Mouse (Mus musculus): ENCODE results near the gene F11r. TPM values are rescaled to one million over a fixed set of nuclear protein-coding genes. Genes with fewer than 3 reads are reported as not detected.

F11r gene
- total and polyA plus RNA-seq, 3 experiments, result 0.74 to 1.6 (median 1.3) TPM

- peaks cover 8 to 43% of the 10 kb centered on the region in 2 experiments; a peak in 3 of 4 replicates for H3K4me1 ChIP-seq (ENCODE audit: control insufficient read depth in 1 of 2, insufficient read depth in 2 of 2)
- no peaks in the 10 kb centered on the region for H3K36me3 ChIP-seq (replicated peaks in 1 of 2; ENCODE audit: control insufficient read depth in 1 of 2, insufficient read depth in 1 of 2, low read length in 1 of 2)
- no peaks in the 10 kb centered on the region for H3K79me2 ChIP-seq (replicated peaks; ENCODE audit: control insufficient read depth, extremely low read depth, insufficient read depth, poor library complexity, severe bottlenecking)
- no peak for TF ChIP-seq MAFK (IDR thresholded peaks at IDR 0.05; ENCODE audit: insufficient replicate concordance, low read length)
- TF ChIP-seq ZMIZ1 (IDR thresholded peaks at IDR 0.05; ENCODE audit: low read depth, low read length), result no peak
- no peak for TF ChIP-seq JUN (IDR thresholded peaks at IDR 0.05; ENCODE audit: insufficient read depth, low read depth, low read length)
- no peak for TF ChIP-seq UBTF (IDR thresholded peaks at IDR 0.05; ENCODE audit: low read depth, low read length)
- no peak for TF ChIP-seq TCF12 (IDR thresholded peaks at IDR 0.05; ENCODE audit: low read depth, low read length)
- TF ChIP-seq ZNF384 (IDR thresholded peaks at IDR 0.05; ENCODE audit: low read depth, low read length), result no peak
- no peak for TF ChIP-seq NRF1 (IDR thresholded peaks at IDR 0.05; ENCODE audit: low read depth, low read length)
- TF ChIP-seq SMC3 (IDR thresholded peaks at IDR 0.05; ENCODE audit: low read depth, low read length), result no peak
- no peak for TF ChIP-seq E2F4 (IDR thresholded peaks at IDR 0.05; ENCODE audit: insufficient replicate concordance, low read depth, low read length)
- TF ChIP-seq POLR2A (IDR thresholded peaks at IDR 0.05; ENCODE audit: low read depth, low read length), result no peak
- no peak for TF ChIP-seq USF1 (IDR thresholded peaks at IDR 0.05; ENCODE audit: low read depth, low read length)
- TF ChIP-seq POLR2AphosphoS2 (IDR thresholded peaks at IDR 0.05; ENCODE audit: low read depth, low read length), result no peak
- TF ChIP-seq MEF2A (IDR thresholded peaks at IDR 0.05; ENCODE audit: borderline replicate concordance, low read depth, low read length), result no peak
- no peak for TF ChIP-seq SIN3A (IDR thresholded peaks at IDR 0.05; ENCODE audit: low read length)
- TF ChIP-seq ZKSCAN1 (IDR thresholded peaks at IDR 0.05; ENCODE audit: borderline replicate concordance, low read depth, low read length), result no peak
- no peak for DNase-seq (ENCODE audit: extremely low read depth)
- no peak overlapping the region for H3K27ac ChIP-seq (ENCODE audit: insufficient read depth, low read depth)
- in situ Hi-C loops (cut with MboI; ENCODE audit: low pct_ligation_motif_present, low pct_unique_long_range_greater_than_20kb, low sequenced_read_pairs), result no loop called here
- peaks cover 7% of the 10 kb centered on the region for H3K9me3 ChIP-seq (replicated peaks; ENCODE audit: low read length)
- no peak overlapping the region for H3K9ac ChIP-seq (ENCODE audit: insufficient read depth, low read depth)
- dilution Hi-C loops (cut with MboI; ENCODE audit: extremely low pct_ligation_motif_present, extremely low pct_unique_long_range_greater_than_20kb, low sequenced_read_pairs), result no loop called here
- H3K27me3 ChIP-seq (replicated peaks), result peaks cover 34% of the 10 kb centered on the region
- H3K4me2 ChIP-seq (ENCODE audit: insufficient read depth, low read depth, poor library complexity, severe bottlenecking), result peak overlapping the region; percentile 82; the same call in 1 of the 2 replicates
- H3K4me3 ChIP-seq (replicated peaks in 1 of 3; ENCODE audit: low read depth in 2 of 3, low read length in 2 of 3, poor library complexity in 1 of 3), result no peak overlapping the region
Observed at GRCm38 (mm10) chr1:171439072-171439471, 1.7 kb downstream of the F11r start.

- no peak overlapping the region for H3K27ac ChIP-seq (ENCODE audit: insufficient read depth, low read depth)
- in situ Hi-C loops (cut with MboI; ENCODE audit: low pct_ligation_motif_present, low pct_unique_long_range_greater_than_20kb, low sequenced_read_pairs), result no loop called here
- dilution Hi-C loops (cut with MboI; ENCODE audit: extremely low pct_ligation_motif_present, extremely low pct_unique_long_range_greater_than_20kb, low sequenced_read_pairs), result no loop called here
- no peak overlapping the region for H3K4me3 ChIP-seq (replicated peaks in 1 of 3; ENCODE audit: low read depth in 2 of 3, low read length in 2 of 3, poor library complexity in 1 of 3)
- H3K4me2 ChIP-seq (ENCODE audit: insufficient read depth, low read depth, poor library complexity, severe bottlenecking), result no peak overlapping the region
- H3K9ac ChIP-seq (ENCODE audit: insufficient read depth, low read depth), result no peak overlapping the region
- TF ChIP-seq ZNF384 (IDR thresholded peaks at IDR 0.05; ENCODE audit: low read depth, low read length) (no peak), MAX (IDR thresholded peaks at IDR 0.05; ENCODE audit: low read length) (no peak), MYC (IDR thresholded peaks at IDR 0.05; ENCODE audit: low read depth, low read length) (no peak), ELF1 (IDR thresholded peaks at IDR 0.05; ENCODE audit: low read depth, low read length) (no peak), SMC3 (IDR thresholded peaks at IDR 0.05; ENCODE audit: low read depth, low read length) (no peak), POLR2A (IDR thresholded peaks at IDR 0.05; ENCODE audit: low read depth, low read length) (no peak), UBTF (IDR thresholded peaks at IDR 0.05; ENCODE audit: low read depth, low read length) (no peak), USF2 (conservative IDR thresholded peaks at IDR 0.05; ENCODE audit: low read depth, low read length) (no peak)
- H3K79me2 ChIP-seq (replicated peaks; ENCODE audit: control insufficient read depth, extremely low read depth, insufficient read depth, poor library complexity, severe bottlenecking), result no peaks in the 10 kb centered on the region
- no peaks in the 10 kb centered on the region for H3K36me3 ChIP-seq (replicated peaks in 1 of 2; ENCODE audit: control insufficient read depth in 1 of 2, insufficient read depth in 1 of 2, low read length in 1 of 2)
- DNase-seq (ENCODE audit: extremely low read depth), result no peak
- H3K9me3 ChIP-seq (replicated peaks; ENCODE audit: low read length), result peaks cover 8% of the 10 kb centered on the region
- H3K4me1 ChIP-seq (ENCODE audit: control insufficient read depth in 1 of 2, insufficient read depth in 2 of 2), result peaks cover 8 to 43% of the 10 kb centered on the region in 2 experiments; a peak in 3 of 4 replicates
- H3K27me3 ChIP-seq (replicated peaks), result peaks cover 31% of the 10 kb centered on the region
Observed at GRCm38 (mm10) chr1:171440025-171440725, 2.8 kb downstream of the F11r start.
